Mouse (Mus musculus) heart, postnatal 0 days (tissue): Measurements from ENCODE around the gene Cnot10. TPM values are rescaled to one million over a fixed set of nuclear protein-coding genes. Genes with fewer than 3 reads are reported as not detected.

Experiments used
- ATAC-seq: fragments of 200-750 bp; cut with Nextera tagmentation; 2 replicates; pipeline ENCODE4 v1.8.0; 2017; ENCODE audit warnings: low read depth, moderate number of reproducible peaks, moderate library complexity; ENCODE audit not compliant: insufficient read depth
- DNase-seq: peaks from one replicate; pipeline ENCODE4 v3.0.0-alpha.2; 2016; ENCODE audit warnings: low spot score
- H3K27ac ChIP-seq: fragments of 300-500 bp; sonication (generic); 2 replicates; pipeline ENCODE4 v1.5.1; 2014; ENCODE audit warnings: low read depth, mild to moderate bottlenecking
- H3K27me3 ChIP-seq: fragments of 300-500 bp; sonication (generic); 2 replicates; pipeline ENCODE4 v1.6.1; 2014; ENCODE audit warnings: low read length, mixed read lengths; ENCODE audit not compliant: control insufficient read depth, insufficient read depth
- H3K36me3 ChIP-seq: fragments of 300-500 bp; sonication (generic); replicated peaks from 2 replicates; pipeline ENCODE4 v1.6.1; 2014; ENCODE audit warnings: low read length, mixed read lengths; ENCODE audit not compliant: control insufficient read depth, insufficient read depth
- H3K4me1 ChIP-seq: fragments of 300-500 bp; sonication (generic); 2 replicates; pipeline ENCODE4 v1.6.1; 2014; ENCODE audit warnings: antibody characterized with exemption; ENCODE audit not compliant: control insufficient read depth, insufficient read depth
- H3K4me2 ChIP-seq: fragments of 300-500 bp; sonication (generic); 2 replicates; pipeline ENCODE4 v1.6.1; 2014; ENCODE audit warnings: low read depth, mild to moderate bottlenecking, low read length, moderate library complexity
- H3K4me3 ChIP-seq: fragments of 300-500 bp; sonication (generic); 2 replicates; pipeline ENCODE4 v1.5.1; 2014; ENCODE audit warnings: low read depth, low read length
- H3K9ac ChIP-seq: fragments of 300-500 bp; sonication (generic); replicated peaks from 2 replicates; pipeline ENCODE4 v1.6.1; 2014; ENCODE audit warnings: low read depth, low read length, mixed read lengths
- H3K9me3 ChIP-seq: fragments of 300-500 bp; sonication (generic); replicated peaks from 2 replicates; pipeline ENCODE4 v1.6.1; 2016; ENCODE audit warnings: low read length; ENCODE audit not compliant: control insufficient read depth
- CTCF ChIP-seq: IDR thresholded peaks from 2 replicates; pipeline ENCODE4 v1.5.1; 2016; ENCODE audit warnings: antibody characterized with exemption, control low read depth, low read depth
- EP300 ChIP-seq: IDR thresholded peaks from 2 replicates; pipeline ENCODE4 v1.6.1; 2016; ENCODE audit warnings: antibody characterized with exemption, low read depth
- WGBS: fragments of 180-500 bp; shearing (Covaris S2); extraction: QIAGEN DNeasy Blood & Tissue Kit; methylation state at CpG from one replicate; pipeline ENCODE4 v1.1.7; 2014; 5-methylcytosine and 5-hydroxymethylcytosine counted together
- polyA plus RNA-seq: library from polyadenylated mRNA; unstranded; fragments of >200 nt; fragmentation: Nextera tagmentation; extraction: Ambion mirVana; gene quantifications from 2 replicates; pipeline ENCODE4 v1.2.1, GENCODE M21; 2015
- total RNA-seq: library from RNA; depleted of rRNA; stranded (reverse); fragments of >200 nt; gene quantifications from 2 replicates; pipeline ENCODE4 v1.2.3, GENCODE M21; 2014; ENCODE audit warnings: low replicate concordance

Cnot10 gene
- total and polyA plus RNA-seq, 2 experiments from 2014 or later: 19.7 to 25.7 TPM

- H3K4me3 ChIP-seq: no peak overlapping the region
- H3K27me3 ChIP-seq: peaks cover 38% of the 10 kb centered on the region
- no peaks in the 10 kb centered on the region for H3K9me3 ChIP-seq
- no peak overlapping the region for H3K9ac ChIP-seq
- no peaks in the 10 kb centered on the region for H3K4me1 ChIP-seq
- 60% methylated on average over 10 of the region's 10 CpGs for WGBS
- H3K27ac ChIP-seq: no peak overlapping the region
- H3K4me2 ChIP-seq: no peak overlapping the region
- no peak for ATAC-seq
- no peak for DNase-seq
- TF ChIP-seq CTCF (no peak), EP300 (no peak)
- no peaks in the 10 kb centered on the region for H3K36me3 ChIP-seq
Measured at GRCm38 (mm10) chr9:114556276-114556855, 83.6 kb downstream of the Cnot10 start.

- no peak for DNase-seq
- no peak overlapping the region for H3K27ac ChIP-seq
- H3K4me2 ChIP-seq: no peak overlapping the region
- peaks cover 19% of the 10 kb centered on the region for H3K27me3 ChIP-seq
- WGBS: 54% methylated on average over 5 of the region's 5 CpGs
- no peak overlapping the region for H3K9ac ChIP-seq
- H3K36me3 ChIP-seq: no peaks in the 10 kb centered on the region
- ATAC-seq: no peak
- H3K4me1 ChIP-seq: no peaks in the 10 kb centered on the region
- no peak for TF ChIP-seq EP300
- TF ChIP-seq CTCF: no peak
- no peaks in the 10 kb centered on the region for H3K9me3 ChIP-seq
- no peak overlapping the region for H3K4me3 ChIP-seq
Measured at GRCm38 (mm10) chr9:114554355-114554979, 85.5 kb downstream of the Cnot10 start.

- Histone ChIP-seq H3K4me1 (no peaks in the 10 kb centered on the region), H3K36me3 (no peaks in the 10 kb centered on the region), H3K4me3 (no peak overlapping the region), H3K27me3 (peaks cover 13% of the 10 kb centered on the region), H3K9me3 (no peaks in the 10 kb centered on the region), H3K9ac (no peak overlapping the region), H3K4me2 (no peak overlapping the region), H3K27ac (no peak overlapping the region)
- no peak for DNase-seq
- no peak for ATAC-seq
- no peak for TF ChIP-seq EP300
- no peak for TF ChIP-seq CTCF
Measured at GRCm38 (mm10) chr9:114553828-114554227, 86.2 kb downstream of the Cnot10 start.

GRCm38 (mm10) chr9:114550033-114550432, 90.0 kb downstream of the Cnot10 start:
- Histone ChIP-seq H3K27me3 (no peaks in the 10 kb centered on the region), H3K36me3 (no peaks in the 10 kb centered on the region), H3K27ac (no peak overlapping the region), H3K4me1 (peaks cover 6% of the 10 kb centered on the region; the same call in 1 of the 2 replicates), H3K4me2 (no peak overlapping the region), H3K9me3 (no peaks in the 10 kb centered on the region), H3K4me3 (no peak overlapping the region), H3K9ac (no peak overlapping the region)
- TF ChIP-seq CTCF (no peak), EP300 (no peak)
- ATAC-seq (no peak), DNase-seq (no peak)
- WGBS: 30% methylated on average over 6 of the region's 6 CpGs

- Histone ChIP-seq H3K4me2 (no peak overlapping the region), H3K4me3 (no peak overlapping the region), H3K9me3 (no peaks in the 10 kb centered on the region), H3K9ac (no peak overlapping the region), H3K36me3 (no peaks in the 10 kb centered on the region), H3K27ac (no peak overlapping the region), H3K4me1 (peaks cover 6% of the 10 kb centered on the region; the same call in 1 of the 2 replicates), H3K27me3 (no peaks in the 10 kb centered on the region)
- DNase-seq: no peak
- ATAC-seq: no peak
- TF ChIP-seq CTCF (no peak), EP300 (no peak)
- whole genome bisulfite sequencing: 69% methylated on average over 5 of the region's 5 CpGs
Measured at GRCm38 (mm10) chr9:114549117-114549516, 90.9 kb downstream of the Cnot10 start.

GRCm38 (mm10) chr9:114548496-114548895, 91.5 kb downstream of the Cnot10 start:
- DNase-seq: no peak
- ATAC-seq: no peak
- Histone ChIP-seq H3K4me3 (no peak overlapping the region), H3K4me1 (peaks cover 6% of the 10 kb centered on the region; the same call in 1 of the 2 replicates), H3K27me3 (no peaks in the 10 kb centered on the region), H3K9me3 (no peaks in the 10 kb centered on the region), H3K36me3 (no peaks in the 10 kb centered on the region), H3K27ac (no peak overlapping the region), H3K4me2 (no peak overlapping the region), H3K9ac (no peak overlapping the region)
- TF ChIP-seq CTCF (no peak), EP300 (no peak)
- 55% methylated on average over 4 of the region's 4 CpGs for WGBS
